20 mouse cellular contexts compared by ENCODE assay signal in the genomic region with DNA sequence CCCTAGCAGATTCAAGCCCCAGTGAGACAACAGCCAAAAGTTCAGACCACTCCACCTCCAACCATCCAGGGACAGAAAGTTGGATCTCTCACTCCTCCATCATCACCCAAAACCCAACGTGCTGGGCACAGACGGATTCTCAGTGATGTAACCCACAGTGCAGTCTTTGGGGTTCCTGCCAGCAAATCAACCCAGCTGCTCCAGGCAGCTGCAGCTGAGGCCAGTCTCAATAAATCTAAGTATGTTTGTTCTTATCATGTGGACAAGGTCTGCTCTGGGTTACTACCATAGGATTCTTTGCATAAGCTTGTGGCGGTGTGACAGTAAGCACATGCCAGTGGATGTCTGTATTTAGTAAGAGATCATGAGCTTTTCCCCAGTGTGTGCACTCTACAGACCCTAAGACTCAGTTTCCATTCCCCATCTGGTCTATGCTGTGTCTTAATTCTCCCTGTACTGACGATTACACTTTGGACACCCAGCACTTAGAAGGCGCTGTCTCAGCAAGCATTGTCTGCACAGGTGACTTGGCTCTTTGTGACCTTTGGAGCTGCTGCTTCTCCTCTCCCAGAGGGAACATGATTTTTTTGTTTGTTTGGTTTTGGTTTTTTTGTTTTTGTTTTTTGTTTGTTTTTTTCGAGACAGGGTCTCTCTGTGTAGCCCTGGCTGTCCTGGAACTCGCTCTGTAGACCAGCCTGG. TPM values are rescaled to one million over a fixed set of nuclear protein-coding genes. Genes with fewer than 3 reads are reported as not detected.
DNase-seq lines count a peak whose midpoint lies in the region; ATAC-seq and TF ChIP-seq lines count a peak whose summit lies in the region.
"Had no signal": no experiment of that assay in that cellular context is flagged by ENCODE, and none has a peak within 500 bp of the region (broad histone marks: within the 10 kb centered on the region; RNA-seq: fewer than 3 reads in every experiment).

No protein-coding gene starts in this region.

- TF ChIP-seq CTCF in kidney, adult 2 months (conservative IDR thresholded peaks at IDR 0.05; ENCODE audit: insufficient read depth, insufficient read length, low read depth, low read length) = no peak
- no peak for TF ChIP-seq CTCF in layer of hippocampus, adult 2 months (conservative IDR thresholded peaks at IDR 0.05)

- peaks cover 8% of the 10 kb centered on the region for H3K36me3 ChIP-seq in kidney, adult 2 months (ENCODE audit: control insufficient read depth, insufficient read depth, low read length)
- H3K36me3 ChIP-seq in kidney, embryonic 16.5 days (ENCODE audit: insufficient read depth, low read length) = peaks cover 52% of the 10 kb centered on the region
- peaks cover 70% of the 10 kb centered on the region for H3K36me3 ChIP-seq in forebrain, embryonic 14.5 days (ENCODE audit: control insufficient read depth, insufficient read depth, low read length)

- H3K9me3 ChIP-seq in kidney, embryonic 16.5 days (ENCODE audit: low read length) = no peaks in the 10 kb centered on the region
- H3K9me3 ChIP-seq in forebrain, embryonic 14.5 days (replicated peaks; ENCODE audit: control insufficient read depth, low read length) = no peaks in the 10 kb centered on the region
- H3K9me3 ChIP-seq: embryonic facial prominence, embryonic 12.5 days; G1E; heart, embryonic 12.5 days; hindbrain, embryonic 15.5 days had no signal

- no peak for TF ChIP-seq POLR2A in kidney, adult 2 months (IDR thresholded peaks at IDR 0.05; ENCODE audit: low read depth, low read length)

- no peaks in the 10 kb centered on the region for H3K27me3 ChIP-seq in kidney, adult 2 months (replicated peaks; ENCODE audit: control insufficient read depth, insufficient read depth, low read length)
- no peaks in the 10 kb centered on the region for H3K27me3 ChIP-seq in kidney, embryonic 16.5 days (ENCODE audit: insufficient read depth, low read length)
- H3K27me3 ChIP-seq in forebrain, embryonic 14.5 days (replicated peaks; ENCODE audit: control insufficient read depth, insufficient read depth, low read length) = no peaks in the 10 kb centered on the region
- H3K27me3 ChIP-seq: embryonic facial prominence, embryonic 12.5 days; heart, embryonic 12.5 days; hindbrain, embryonic 15.5 days had no signal

- 0 out of 2 replicates have a peak, but pooled peaks have one; percentile 41 for ATAC-seq in frontal cortex, adult (ENCODE audit: low TSS enrichment)
- ATAC-seq in kidney, embryonic 16.5 days (ENCODE audit: low FRiP score, low TSS enrichment) = no peak
- no peak for ATAC-seq in forebrain, embryonic 14.5 days
- ATAC-seq: CD4-positive, CD25-positive, alpha-beta regulatory T cell, adult 4 months; forebrain, embryonic 16.5 days had no signal

- peaks cover 4% of the 10 kb centered on the region; the same call in 1 of the 2 replicates for H3K4me1 ChIP-seq in kidney, adult 2 months (ENCODE audit: control insufficient read depth, insufficient read depth, low read length)
- H3K4me1 ChIP-seq in kidney, embryonic 16.5 days (ENCODE audit: insufficient read depth, low read length) = no peaks in the 10 kb centered on the region
- H3K4me1 ChIP-seq in forebrain, embryonic 14.5 days (ENCODE audit: control insufficient read depth, insufficient read depth, low read length) = no peaks in the 10 kb centered on the region
- H3K4me1 ChIP-seq: embryonic facial prominence, embryonic 12.5 days; heart, embryonic 12.5 days; hindbrain, embryonic 15.5 days had no signal

- no peak overlapping the region for H3K4me3 ChIP-seq in kidney, adult 2 months (ENCODE audit: insufficient read depth, low read depth, low read length)
- H3K4me3 ChIP-seq in kidney, embryonic 16.5 days (ENCODE audit: low read length) = no peak overlapping the region
- no peak overlapping the region for H3K4me3 ChIP-seq in layer of hippocampus, adult 2 months
- no peak overlapping the region for H3K4me3 ChIP-seq in forebrain, embryonic 14.5 days (ENCODE audit: low read depth, low read length)
- H3K4me3 ChIP-seq: embryonic facial prominence, embryonic 12.5 days; heart, embryonic 12.5 days; hindbrain, embryonic 15.5 days had no signal

- 74% methylated on average over 7 of the region's 7 CpGs for WGBS in kidney, adult 2 months
- WGBS in kidney, embryonic 16.5 days = 82% methylated on average over 7 of the region's 7 CpGs
- 93% methylated on average over 7 of the region's 7 CpGs for WGBS in forebrain, embryonic 14.5 days

- peak overlapping the region; percentile 35 for H3K27ac ChIP-seq in kidney, adult 2 months (ENCODE audit: insufficient read depth, low read depth, low read length)
- no peak overlapping the region for H3K27ac ChIP-seq in kidney, embryonic 16.5 days (ENCODE audit: low read length)
- 0 out of 2 replicates have a peak overlapping the region, but pooled peaks have one; percentile 18 for H3K27ac ChIP-seq in layer of hippocampus, adult 2 months
- no peak overlapping the region for H3K27ac ChIP-seq in forebrain, embryonic 14.5 days (ENCODE audit: low read depth, low read length)
- H3K27ac ChIP-seq: embryonic facial prominence, embryonic 12.5 days; hindbrain, embryonic 15.5 days had no signal

- no peak overlapping the region for H3K4me2 ChIP-seq in kidney, embryonic 16.5 days (replicated peaks; ENCODE audit: low read depth, low read length)
- H3K4me2 ChIP-seq in forebrain, embryonic 14.5 days (ENCODE audit: low read length) = no peak overlapping the region
- H3K4me2 ChIP-seq: embryonic facial prominence, embryonic 12.5 days; heart, embryonic 12.5 days; hindbrain, embryonic 15.5 days had no signal

- H3K9ac ChIP-seq in kidney, embryonic 16.5 days (replicated peaks; ENCODE audit: low read length) = no peak overlapping the region
- H3K9ac ChIP-seq in forebrain, embryonic 14.5 days (ENCODE audit: low read length) = no peak overlapping the region
- H3K9ac ChIP-seq: embryonic facial prominence, embryonic 12.5 days; heart, embryonic 12.5 days; hindbrain, embryonic 15.5 days had no signal

- no peak for DNase-seq in frontal cortex, postnatal 10 days (ENCODE audit: low spot score in 2 of 2)
- DNase-seq in kidney, adult 2 months = peak; percentile 58
- no peak for DNase-seq in layer of hippocampus, adult 2 months (ENCODE audit: low spot score in 2 of 2)
- DNase-seq in layer of hippocampus, adult 8-10 months (ENCODE audit: low spot score in 2 of 2) = no peak
- peak; percentile 76 for DNase-seq in yolk sac, embryonic 10.5 days (ENCODE audit: low spot score)
- DNase-seq in forebrain, embryonic 14.5 days (ENCODE audit: low spot score) = no peak
- DNase-seq: adrenal gland, postnatal 10 days; B cell, adult 2 months; cerebellum, adult 11-12 months; cerebellum, adult 9-10 months; cerebellum, postnatal 25 days; heart, postnatal 36 days had no signal

RNA-seq across cellular contexts. Expression of a gene that starts 44.9 kb away (rescaled TPM):
- 232 and 303 TPM in 2 replicates for polyA plus RNA-seq in kidney, adult 2 months (2012; rRNA removed)
- polyA plus RNA-seq in kidney, embryonic 16.5 days (2015; fragmentation: Nextera tagmentation; extraction: Ambion mirVana) = 97.9 and 99.2 TPM in 2 replicates
- total RNA-seq in layer of hippocampus, adult 2 months (2021) = 10 to 100 TPM; 57.3 to 60.5 TPM
- 10 to 100 TPM; 61.1 to 69.5 (median 63.8) TPM for total RNA-seq in layer of hippocampus, adult 8-10 months (2022)
- 111 and 112 TPM in 2 replicates for polyA plus RNA-seq in forebrain, embryonic 14.5 days (2014; fragmentation: Nextera tagmentation; extraction: Ambion mirVana)

Comparison
In these comparisons a context has a peak if more than half of its experiments do, and no peak if none do; other contexts are left out.
1. H3K27ac ChIP-seq: peak in kidney, adult 2 months (single experiment) and layer of hippocampus, adult 2 months (single experiment); none in kidney, embryonic 16.5 days (single experiment) and forebrain, embryonic 14.5 days (single experiment).
2. DNase-seq: peak in kidney, adult 2 months (single experiment) and yolk sac, embryonic 10.5 days (single experiment); none in frontal cortex, postnatal 10 days (0 of 2), layer of hippocampus, adult 2 months (0 of 2), layer of hippocampus, adult 8-10 months (0 of 2) and forebrain, embryonic 14.5 days (single experiment).